Mouse (Mus musculus) forebrain, embryonic 16.5 days (tissue): ENCODE data around the gene Vcl. TPM values are rescaled to one million over a fixed set of nuclear protein-coding genes. Genes with fewer than 3 reads are reported as not detected.

ENCODE experiments used
- ATAC-seq: fragments of 200-750 bp; cut with Nextera tagmentation; 2 replicates; pipeline ENCODE4 v1.8.0; 2017; ENCODE audit warnings: mild to moderate bottlenecking, moderate library complexity
- H3K27ac ChIP-seq: fragments of 300-500 bp; sonication (generic); 2 replicates; pipeline ENCODE4 v1.5.1; 2014; ENCODE audit warnings: low read length, control low read depth
- H3K27me3 ChIP-seq: fragments of 300-500 bp; sonication (generic); replicated peaks from 2 replicates; pipeline ENCODE4 v1.6.1; 2014; ENCODE audit warnings: low read length; ENCODE audit not compliant: control insufficient read depth, insufficient read depth
- H3K36me3 ChIP-seq: fragments of 300-500 bp; sonication (generic); 2 replicates; pipeline ENCODE4 v1.6.1; 2014; ENCODE audit not compliant: control insufficient read depth, insufficient read depth
- H3K4me1 ChIP-seq: fragments of 300-500 bp; sonication (generic); replicated peaks from 2 replicates; pipeline ENCODE4 v1.6.1; 2014; ENCODE audit warnings: low read length; ENCODE audit not compliant: control insufficient read depth, insufficient read depth
- H3K4me2 ChIP-seq: fragments of 300-500 bp; sonication (generic); 2 replicates; pipeline ENCODE4 v1.6.1; 2014; ENCODE audit warnings: mild to moderate bottlenecking, low read length, control low read depth
- H3K4me3 ChIP-seq: fragments of 300-500 bp; sonication (generic); replicated peaks from 2 replicates; pipeline ENCODE4 v1.5.1; 2014; ENCODE audit warnings: mild to moderate bottlenecking, low read length, control low read depth
- H3K9ac ChIP-seq: fragments of 300-500 bp; sonication (generic); replicated peaks from 2 replicates; pipeline ENCODE4 v1.6.1; 2014; ENCODE audit warnings: low read depth, low read length, control low read depth
- H3K9me3 ChIP-seq: fragments of 300-500 bp; sonication (generic); 2 replicates; pipeline ENCODE4 v1.6.1; 2016; ENCODE audit warnings: low read length; ENCODE audit not compliant: control insufficient read depth
- WGBS: fragments of 180-500 bp; shearing (Covaris S2); extraction: QIAGEN DNeasy Blood & Tissue Kit; methylation state at CpG from one replicate; pipeline ENCODE4 v1.1.7; 2014; 5-methylcytosine and 5-hydroxymethylcytosine counted together
- polyA plus RNA-seq: library from polyadenylated mRNA; unstranded; fragments of >200 nt; fragmentation: Nextera tagmentation; extraction: Ambion mirVana; gene quantifications from 2 replicates; pipeline ENCODE4 v1.2.1, GENCODE M21; 2015

Gene Vcl
- polyA plus RNA-seq, 1 experiment from 2014 or later: 11.4 TPM

DNA sequence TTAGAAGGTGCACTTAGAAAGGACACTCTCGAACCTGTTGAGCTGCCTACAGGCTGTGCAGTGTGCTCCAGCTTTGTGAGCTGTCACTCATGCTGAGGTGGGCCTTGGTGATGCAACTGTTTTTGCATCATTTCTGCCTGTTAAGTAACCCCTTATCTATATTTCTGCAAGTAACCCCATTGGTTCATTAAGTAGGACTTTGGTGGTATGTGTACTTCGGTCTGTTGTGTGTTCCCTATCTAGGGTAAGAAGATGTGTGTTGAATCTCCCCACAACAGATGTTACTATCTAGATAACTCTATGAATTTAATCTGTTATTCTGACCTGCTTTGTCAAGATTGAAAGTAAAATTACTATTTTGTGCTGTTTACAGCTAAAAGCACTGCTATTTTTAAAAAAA, 17.4 kb upstream of the Vcl start:
- no peak overlapping the region for H3K27ac ChIP-seq
- no peak overlapping the region for H3K4me3 ChIP-seq
- H3K9ac ChIP-seq: no peak overlapping the region
- WGBS: 85% methylated on average over 2 of the region's 2 CpGs
- no peaks in the 10 kb centered on the region for H3K9me3 ChIP-seq
- no peak overlapping the region for H3K4me2 ChIP-seq
- H3K4me1 ChIP-seq: 0 out of 2 replicates have a peak, but pooled peaks cover 3% of the 10 kb centered on the region
- H3K27me3 ChIP-seq: no peaks in the 10 kb centered on the region
- no peak for ATAC-seq
- H3K36me3 ChIP-seq: no peaks in the 10 kb centered on the region

DNA sequence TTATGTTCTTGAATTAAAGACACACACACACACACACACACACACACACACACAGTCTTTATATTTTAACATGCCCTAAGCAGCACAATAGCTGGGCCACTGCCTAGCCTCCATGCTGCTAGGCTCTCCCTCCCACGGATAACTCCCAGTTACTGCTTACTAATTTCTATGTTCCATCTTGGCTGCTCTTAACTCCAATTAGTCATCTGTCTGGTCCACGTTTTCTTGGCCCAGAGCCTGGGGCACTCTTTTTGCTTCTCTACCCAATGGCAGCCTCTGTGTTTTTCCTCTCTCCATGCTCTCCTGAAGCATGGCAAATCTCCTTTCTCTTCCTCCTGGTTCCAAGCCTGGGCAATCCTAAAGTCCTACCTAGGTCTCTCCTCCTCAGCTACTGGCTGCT, 14.8 kb upstream of the Vcl start:
- H3K36me3 ChIP-seq: no peaks in the 10 kb centered on the region
- no peak overlapping the region for H3K9ac ChIP-seq
- no peak overlapping the region for H3K27ac ChIP-seq
- 21% methylated on average over 2 of the region's 2 CpGs for WGBS
- H3K9me3 ChIP-seq: no peaks in the 10 kb centered on the region
- H3K4me3 ChIP-seq: no peak overlapping the region
- H3K4me2 ChIP-seq: no peak overlapping the region
- ATAC-seq: peak; percentile 49; the same call in 1 of the 2 replicates
- H3K27me3 ChIP-seq: no peaks in the 10 kb centered on the region
- 0 out of 2 replicates have a peak, but pooled peaks cover 3% of the 10 kb centered on the region for H3K4me1 ChIP-seq

DNA sequence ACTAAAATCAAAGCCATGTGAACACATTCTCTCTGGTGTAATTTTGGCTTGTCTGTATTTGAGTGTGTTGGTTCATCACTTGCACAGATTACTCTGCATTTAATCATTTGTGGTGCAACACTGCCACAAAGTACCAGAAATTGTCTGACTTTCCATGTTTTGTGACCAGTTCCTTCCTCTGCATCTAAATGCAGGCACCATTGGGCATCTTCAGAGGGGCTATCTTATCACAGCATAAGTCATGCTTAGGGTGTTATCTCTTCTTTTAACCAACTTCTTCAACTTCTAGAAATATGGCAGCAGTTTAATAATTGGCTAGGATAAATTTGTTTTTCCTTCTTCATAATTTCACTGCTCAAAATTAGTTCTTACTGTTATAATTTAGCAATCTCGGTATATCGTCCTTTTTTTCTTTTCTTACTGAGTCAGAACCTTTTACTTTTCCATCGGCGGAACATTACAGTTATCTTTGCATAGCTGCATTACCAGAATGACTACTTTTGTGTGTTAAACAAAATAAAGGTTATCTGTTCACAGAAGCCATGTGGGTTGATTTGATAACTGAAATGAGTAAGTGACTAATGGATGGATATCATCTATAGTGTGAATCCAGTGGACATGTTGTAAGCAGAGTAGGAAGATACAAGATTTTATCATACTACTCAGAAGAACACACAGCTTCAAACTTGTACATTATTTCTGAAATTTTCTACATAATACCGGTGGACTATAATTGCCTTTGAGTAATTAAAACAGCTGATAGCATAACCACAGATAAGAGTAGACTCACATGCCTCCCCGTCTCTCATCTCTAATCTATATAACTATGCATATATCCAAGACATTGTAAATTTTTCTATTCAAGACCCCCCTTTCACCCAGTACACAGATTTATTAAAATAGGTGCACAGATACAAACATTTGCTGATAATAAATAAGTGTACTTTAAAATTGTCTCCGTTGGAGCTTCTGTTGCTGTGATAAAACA, 12.3 kb upstream of the Vcl start:
- Histone ChIP-seq H3K27ac (no peak overlapping the region), H3K27me3 (no peaks in the 10 kb centered on the region), H3K4me3 (no peak overlapping the region), H3K9ac (no peak overlapping the region), H3K36me3 (no peaks in the 10 kb centered on the region), H3K4me2 (no peak overlapping the region), H3K9me3 (no peaks in the 10 kb centered on the region), H3K4me1 (0 out of 2 replicates have a peak, but pooled peaks cover 3% of the 10 kb centered on the region)
- no peak for ATAC-seq
- 95% methylated on average over 7 of the region's 7 CpGs for WGBS

DNA sequence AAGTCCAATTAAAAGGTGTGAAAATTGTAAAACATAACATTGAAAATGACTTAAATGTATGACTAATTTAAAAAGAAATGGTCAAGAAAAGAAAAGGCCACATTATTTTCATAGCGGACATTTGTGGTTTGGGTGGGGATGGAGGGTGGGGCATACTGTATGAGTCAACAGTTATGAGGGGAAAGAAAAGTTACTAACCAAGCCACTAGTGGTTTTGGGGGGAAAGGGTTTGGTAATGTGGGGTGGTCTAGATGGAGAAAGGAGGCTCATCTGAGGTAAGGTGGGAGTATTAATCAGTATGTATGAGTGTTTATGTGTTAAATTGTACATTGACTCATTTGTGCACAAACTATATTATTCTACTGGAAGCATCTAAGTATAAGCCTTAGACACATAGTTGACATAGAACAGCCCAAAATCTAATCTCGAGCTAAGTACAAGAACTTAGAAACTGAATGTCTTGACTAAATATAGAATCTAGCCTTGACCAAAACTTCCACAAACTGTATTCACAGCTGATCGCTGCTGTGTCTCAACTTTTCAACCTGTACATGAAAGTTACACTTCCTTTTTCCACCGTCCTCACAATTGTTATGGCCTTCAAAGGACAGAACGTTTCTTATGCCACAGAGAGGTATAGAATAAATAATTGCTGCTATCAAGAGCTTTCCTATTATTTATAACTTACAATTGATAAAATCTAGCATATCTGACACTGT, 5.0 kb upstream of the Vcl start:
- H3K4me2 ChIP-seq: no peak overlapping the region
- H3K27me3 ChIP-seq: no peaks in the 10 kb centered on the region
- H3K27ac ChIP-seq: no peak overlapping the region
- no peak overlapping the region for H3K9ac ChIP-seq
- H3K36me3 ChIP-seq: no peaks in the 10 kb centered on the region
- no peak for ATAC-seq
- WGBS: 91% methylated on average over 5 of the region's 5 CpGs
- no peak overlapping the region for H3K4me3 ChIP-seq
- H3K9me3 ChIP-seq: no peaks in the 10 kb centered on the region
- no peaks in the 10 kb centered on the region for H3K4me1 ChIP-seq

DNA sequence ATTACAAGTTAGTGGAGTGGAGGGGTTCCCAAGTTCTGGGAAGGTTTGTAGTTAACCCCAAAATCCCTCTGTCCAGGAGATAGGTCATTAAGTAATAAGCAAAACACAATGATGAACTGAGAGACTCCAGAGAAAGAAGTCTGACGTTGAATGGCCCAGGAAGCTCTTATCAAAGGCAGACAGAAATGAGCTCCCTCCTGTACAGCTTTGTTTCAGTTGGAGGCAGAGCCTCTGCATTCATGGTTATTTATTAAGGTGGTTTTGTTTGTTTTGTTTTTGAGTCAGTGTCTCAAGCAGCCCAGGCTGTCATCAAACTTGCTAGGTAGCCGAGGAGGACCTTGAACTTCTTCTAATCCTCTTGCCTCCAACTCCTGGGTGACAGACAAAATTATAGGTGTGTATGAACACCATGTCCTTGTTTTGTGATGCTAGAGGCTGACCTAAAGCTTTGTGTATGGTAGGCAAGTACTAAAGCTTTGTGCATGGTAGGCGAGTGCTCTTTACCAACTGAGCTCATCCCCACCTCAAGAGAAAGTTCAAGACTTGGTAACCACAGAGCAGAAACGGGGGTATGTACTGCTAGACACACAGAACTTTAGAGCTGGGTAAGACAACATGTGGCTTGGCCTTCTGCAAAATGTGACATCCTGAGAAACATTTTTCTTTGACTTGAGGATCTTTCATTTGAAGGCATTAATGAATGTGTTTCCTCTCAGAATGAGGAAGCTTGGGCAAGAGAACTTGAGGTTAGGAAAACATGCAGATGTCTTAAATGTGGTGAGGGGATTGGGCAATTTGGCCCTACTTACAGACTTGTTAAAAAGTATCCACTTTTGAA, 1.5 kb upstream of the Vcl start:
- H3K4me1 ChIP-seq: peaks cover 10% of the 10 kb centered on the region
- no peak overlapping the region for H3K9ac ChIP-seq
- H3K27ac ChIP-seq: no peak overlapping the region
- H3K27me3 ChIP-seq: no peaks in the 10 kb centered on the region
- H3K4me2 ChIP-seq: no peak overlapping the region
- no peak overlapping the region for H3K4me3 ChIP-seq
- ATAC-seq: no peak
- WGBS: 87% methylated on average over 4 of the region's 4 CpGs
- no peaks in the 10 kb centered on the region for H3K36me3 ChIP-seq
- H3K9me3 ChIP-seq: no peaks in the 10 kb centered on the region

GRCm38 (mm10) chr14:20928308-20928685, 901 bp upstream of the Vcl start:
- Histone ChIP-seq H3K9me3 (no peaks in the 10 kb centered on the region), H3K4me1 (peaks cover 10% of the 10 kb centered on the region), H3K4me3 (peak overlapping the region; percentile 90), H3K27ac (no peak overlapping the region), H3K9ac (no peak overlapping the region), H3K27me3 (no peaks in the 10 kb centered on the region), H3K36me3 (no peaks in the 10 kb centered on the region), H3K4me2 (peak overlapping the region; percentile 58)
- whole genome bisulfite sequencing: 17% methylated on average over 4 of the region's 4 CpGs
- no peak for ATAC-seq

DNA sequence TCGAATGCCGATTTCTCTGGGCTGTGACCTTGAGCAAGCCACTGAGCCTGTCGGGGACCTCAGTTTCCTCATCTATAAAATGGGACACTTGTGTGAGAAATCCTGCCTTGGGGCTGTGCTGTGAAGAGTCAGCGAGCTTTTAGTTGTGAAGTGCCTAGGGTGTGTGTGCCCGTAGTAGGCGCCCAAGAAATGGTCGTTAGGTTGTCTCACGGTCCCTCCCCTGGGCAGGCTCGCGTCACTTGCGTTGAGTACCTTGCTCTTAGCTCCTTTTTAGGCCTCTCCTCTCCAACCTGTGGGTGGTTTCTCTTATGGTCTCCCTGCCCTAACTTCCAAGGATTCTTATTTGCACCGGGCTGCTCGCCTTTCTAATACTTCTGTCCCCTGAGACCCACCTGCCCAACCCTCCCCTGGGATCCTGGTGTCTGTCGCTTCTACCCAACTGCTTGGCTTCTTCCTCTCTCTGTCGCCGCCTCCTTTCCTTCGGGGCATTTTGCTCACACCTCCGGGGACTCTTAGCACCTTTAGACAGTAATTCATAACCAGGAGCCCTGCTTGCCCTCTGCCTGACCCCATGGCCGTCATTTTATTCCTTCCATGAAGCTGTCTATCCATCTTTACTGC, 726 bp downstream of the Vcl start:
- peaks cover 10% of the 10 kb centered on the region for H3K4me1 ChIP-seq
- peak; percentile 5; the same call in 1 of the 2 replicates for ATAC-seq
- H3K27me3 ChIP-seq: no peaks in the 10 kb centered on the region
- H3K9ac ChIP-seq: peak overlapping the region; percentile 78
- peak overlapping the region; percentile 64; the same call in 1 of the 2 replicates for H3K27ac ChIP-seq
- WGBS: 2% methylated on average over 19 of the region's 19 CpGs
- peak overlapping the region; percentile 90 for H3K4me3 ChIP-seq
- peak overlapping the region; percentile 58 for H3K4me2 ChIP-seq
- no peaks in the 10 kb centered on the region for H3K9me3 ChIP-seq
- no peaks in the 10 kb centered on the region for H3K36me3 ChIP-seq

DNA sequence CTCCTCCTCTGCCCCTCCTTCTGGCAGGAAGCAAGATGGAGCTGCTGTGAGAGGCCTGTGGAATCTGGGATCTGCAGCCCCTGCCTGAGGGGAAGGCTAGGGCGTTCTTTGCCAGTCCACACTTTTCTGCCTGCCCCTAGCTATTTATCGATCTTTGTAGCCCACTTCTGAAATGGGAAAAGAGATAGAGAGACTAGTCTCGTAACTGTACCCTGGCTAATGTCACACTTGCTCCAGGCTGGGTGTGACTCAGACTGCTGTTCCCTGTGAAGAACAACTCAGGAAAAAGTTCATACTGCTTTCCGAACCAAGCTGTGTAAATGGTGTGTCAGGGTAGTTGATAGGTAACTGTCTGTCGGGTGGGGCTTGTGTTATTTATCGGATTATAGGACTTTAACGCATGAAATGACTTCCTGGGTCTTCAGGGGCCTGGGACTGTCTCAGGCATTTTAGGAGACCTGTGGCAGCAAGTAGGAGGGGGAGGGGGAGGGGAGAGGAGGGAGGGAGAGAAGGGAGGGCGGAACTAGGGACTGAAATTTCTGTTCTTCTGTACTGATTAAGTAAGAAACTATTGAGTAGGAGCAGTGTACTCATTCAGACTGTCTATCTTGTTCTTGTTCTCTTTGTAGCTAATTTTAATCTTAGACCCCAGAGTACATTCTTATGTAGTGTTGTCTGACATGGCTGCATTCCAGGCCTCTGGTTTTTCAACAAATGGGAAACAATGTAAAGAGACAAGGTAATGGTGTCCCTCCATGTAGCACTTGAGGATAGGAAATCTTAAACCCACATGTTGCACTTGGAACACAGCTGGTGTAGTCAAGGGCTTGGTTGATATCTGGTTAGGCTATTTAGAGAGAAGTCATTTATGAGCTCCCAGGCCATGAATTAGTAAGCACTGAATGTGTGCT, 1.5 kb downstream of the Vcl start:
- H3K4me2 ChIP-seq: peak overlapping the region; percentile 58
- no peak overlapping the region for H3K27ac ChIP-seq
- peak overlapping the region; percentile 78; the same call in 1 of the 2 replicates for H3K9ac ChIP-seq
- no peaks in the 10 kb centered on the region for H3K9me3 ChIP-seq
- H3K4me1 ChIP-seq: peaks cover 10% of the 10 kb centered on the region
- no peak for ATAC-seq
- 44% methylated on average over 8 of the region's 8 CpGs for WGBS
- H3K27me3 ChIP-seq: no peaks in the 10 kb centered on the region
- H3K36me3 ChIP-seq: no peaks in the 10 kb centered on the region
- H3K4me3 ChIP-seq: peak overlapping the region; percentile 90
